Mouse (Mus musculus): ENCODE results near the gene Odaph. TPM values are rescaled to one million over a fixed set of nuclear protein-coding genes. Genes with fewer than 3 reads are reported as not detected.
"Not testable (repeated sequence)": the region's sequence is repeated elsewhere in the genome, so short reads cannot be mapped to it uniquely, and the experiment has no call there.

Odaph gene
- not detected in 2 replicates for polyA plus RNA-seq (2014; fragmentation: Nextera tagmentation; extraction: Ambion mirVana)

- no peak within 1 kb of the TSS for H3K9ac ChIP-seq
- ATAC-seq (ENCODE audit: insufficient read depth) (no peak), DNase-seq (no peak)
- no peak within 1 kb of the TSS for H3K4me2 ChIP-seq
- no peaks in the 10 kb centered on the region for H3K4me1 ChIP-seq (ENCODE audit: insufficient read depth)
- no peaks in the 10 kb centered on the region for H3K9me3 ChIP-seq (ENCODE audit: low read depth, low read length)
- no peaks in the 10 kb centered on the region for H3K27me3 ChIP-seq (ENCODE audit: insufficient read depth, low read length)
- no peaks in the 10 kb centered on the region for H3K36me3 ChIP-seq (ENCODE audit: insufficient read depth)
- no peak within 1 kb of the TSS for H3K27ac ChIP-seq (ENCODE audit: low read depth)
- WGBS = 68% methylated on average over 4 of the region's 4 CpGs
- no peak within 1 kb of the TSS for H3K4me3 ChIP-seq (ENCODE audit: low read depth, low read length)
- TF ChIP-seq CTCF (IDR thresholded peaks at IDR 0.05; ENCODE audit: low read depth) = no peak
Measured at GRCm38 (mm10) chr5:91987236-91987635, at the start of gene Odaph. Odaph (plus strand) TSS chr5:91987475.

- not testable (repeated sequence) for H3K9ac ChIP-seq; H3K4me1 ChIP-seq (ENCODE audit: insufficient read depth); H3K27me3 ChIP-seq (ENCODE audit: insufficient read depth, low read length); H3K4me3 ChIP-seq (ENCODE audit: low read depth, low read length); H3K4me2 ChIP-seq; H3K27ac ChIP-seq (ENCODE audit: low read depth); DNase-seq; ATAC-seq (ENCODE audit: insufficient read depth); H3K9me3 ChIP-seq (ENCODE audit: low read depth, low read length)
- H3K36me3 ChIP-seq (ENCODE audit: insufficient read depth) = peaks cover 34% of the 10 kb centered on the region
- 68% methylated on average over 1 of the region's 1 CpGs for WGBS
Measured at GRCm38 (mm10) chr5:91945609-91946008, 41.7 kb upstream of the Odaph start.

- peaks cover 45% of the 10 kb centered on the region for H3K36me3 ChIP-seq (ENCODE audit: insufficient read depth)
- no peak for TF ChIP-seq CTCF (IDR thresholded peaks at IDR 0.05; ENCODE audit: low read depth)
- no peak overlapping the region for H3K9ac ChIP-seq
- H3K9me3 ChIP-seq (ENCODE audit: low read depth, low read length) = no peaks in the 10 kb centered on the region
- no peaks in the 10 kb centered on the region for H3K27me3 ChIP-seq (ENCODE audit: insufficient read depth, low read length)
- WGBS = 91% methylated on average over 4 of the region's 4 CpGs
- H3K4me2 ChIP-seq = no peak overlapping the region
- no peaks in the 10 kb centered on the region for H3K4me1 ChIP-seq (ENCODE audit: insufficient read depth)
- H3K4me3 ChIP-seq (ENCODE audit: low read depth, low read length) = no peak overlapping the region
- no peak overlapping the region for H3K27ac ChIP-seq (ENCODE audit: low read depth)
- DNase-seq (no peak), ATAC-seq (ENCODE audit: insufficient read depth) (no peak)
Measured at GRCm38 (mm10) chr5:91947008-91947407, 40.3 kb upstream of the Odaph start.

GRCm38 (mm10) chr5:91949441-91949840 lies 37.8 kb upstream of the Odaph start:
- WGBS = 94% methylated on average over 7 of the region's 7 CpGs
- peaks cover 66% of the 10 kb centered on the region for H3K36me3 ChIP-seq (ENCODE audit: insufficient read depth)
- ATAC-seq (ENCODE audit: insufficient read depth) = no peak

GRCm38 (mm10) chr5:91951404-91951803 lies 35.9 kb upstream of the Odaph start:
- Histone ChIP-seq H3K4me3 (ENCODE audit: low read depth, low read length) (no peak overlapping the region), H3K9me3 (ENCODE audit: low read depth, low read length) (no peaks in the 10 kb centered on the region), H3K27me3 (ENCODE audit: insufficient read depth, low read length) (no peaks in the 10 kb centered on the region), H3K9ac (no peak overlapping the region), H3K4me1 (ENCODE audit: insufficient read depth) (no peaks in the 10 kb centered on the region), H3K4me2 (no peak overlapping the region), H3K36me3 (ENCODE audit: insufficient read depth) (peaks cover 73% of the 10 kb centered on the region), H3K27ac (ENCODE audit: low read depth) (no peak overlapping the region)
- TF ChIP-seq CTCF (IDR thresholded peaks at IDR 0.05; ENCODE audit: low read depth) = peak; percentile 36; the same call in 1 of the 2 replicates
- DNase-seq = peak; percentile 75
- ATAC-seq (ENCODE audit: insufficient read depth) = no peak

More at GRCm38 (mm10) chr5:91949441-91949840, 37.8 kb upstream of the Odaph start:
- H3K9ac ChIP-seq = no peak overlapping the region
- no peak for DNase-seq
- H3K4me1 ChIP-seq (ENCODE audit: insufficient read depth) = no peaks in the 10 kb centered on the region
- H3K27me3 ChIP-seq (ENCODE audit: insufficient read depth, low read length) = no peaks in the 10 kb centered on the region
- no peak overlapping the region for H3K4me2 ChIP-seq
- no peak overlapping the region for H3K27ac ChIP-seq (ENCODE audit: low read depth)
- TF ChIP-seq CTCF (IDR thresholded peaks at IDR 0.05; ENCODE audit: low read depth) = no peak
- no peaks in the 10 kb centered on the region for H3K9me3 ChIP-seq (ENCODE audit: low read depth, low read length)
- no peak overlapping the region for H3K4me3 ChIP-seq (ENCODE audit: low read depth, low read length)

- TF ChIP-seq CTCF (IDR thresholded peaks at IDR 0.05; ENCODE audit: low read depth) = no peak
- Histone ChIP-seq H3K4me3 (ENCODE audit: low read depth, low read length) (no peak overlapping the region), H3K27ac (ENCODE audit: low read depth) (no peak overlapping the region), H3K9ac (no peak overlapping the region), H3K4me1 (ENCODE audit: insufficient read depth) (peaks cover 7% of the 10 kb centered on the region; the same call in 1 of the 2 replicates), H3K27me3 (ENCODE audit: insufficient read depth, low read length) (no peaks in the 10 kb centered on the region), H3K4me2 (no peak overlapping the region), H3K9me3 (ENCODE audit: low read depth, low read length) (no peaks in the 10 kb centered on the region), H3K36me3 (ENCODE audit: insufficient read depth) (peaks cover 47% of the 10 kb centered on the region)
- no peak for DNase-seq
- no peak for ATAC-seq (ENCODE audit: insufficient read depth)
- 87% methylated on average over 3 of the region's 3 CpGs for WGBS
Measured at GRCm38 (mm10) chr5:91956991-91957760, 30.1 kb upstream of the Odaph start.

- TF ChIP-seq CTCF (IDR thresholded peaks at IDR 0.05; ENCODE audit: low read depth) = no peak
- Histone ChIP-seq H3K27ac (ENCODE audit: low read depth) (no peak overlapping the region), H3K27me3 (ENCODE audit: insufficient read depth, low read length) (no peaks in the 10 kb centered on the region), H3K36me3 (ENCODE audit: insufficient read depth) (peaks cover 31% of the 10 kb centered on the region), H3K4me1 (ENCODE audit: insufficient read depth) (peaks cover 7% of the 10 kb centered on the region; the same call in 1 of the 2 replicates), H3K9me3 (ENCODE audit: low read depth, low read length) (no peaks in the 10 kb centered on the region), H3K4me3 (ENCODE audit: low read depth, low read length) (no peak overlapping the region), H3K9ac (no peak overlapping the region), H3K4me2 (no peak overlapping the region)
- no peak for DNase-seq
- 74% methylated on average over 1 of the region's 1 CpGs for WGBS
- ATAC-seq (ENCODE audit: insufficient read depth) = no peak
Measured at GRCm38 (mm10) chr5:91959096-91959495, 28.2 kb upstream of the Odaph start.

Measured in lung, embryonic 14.5 days (tissue).